Mouse (Mus musculus): ENCODE measurements around the gene Slc4a1ap.

DNA sequence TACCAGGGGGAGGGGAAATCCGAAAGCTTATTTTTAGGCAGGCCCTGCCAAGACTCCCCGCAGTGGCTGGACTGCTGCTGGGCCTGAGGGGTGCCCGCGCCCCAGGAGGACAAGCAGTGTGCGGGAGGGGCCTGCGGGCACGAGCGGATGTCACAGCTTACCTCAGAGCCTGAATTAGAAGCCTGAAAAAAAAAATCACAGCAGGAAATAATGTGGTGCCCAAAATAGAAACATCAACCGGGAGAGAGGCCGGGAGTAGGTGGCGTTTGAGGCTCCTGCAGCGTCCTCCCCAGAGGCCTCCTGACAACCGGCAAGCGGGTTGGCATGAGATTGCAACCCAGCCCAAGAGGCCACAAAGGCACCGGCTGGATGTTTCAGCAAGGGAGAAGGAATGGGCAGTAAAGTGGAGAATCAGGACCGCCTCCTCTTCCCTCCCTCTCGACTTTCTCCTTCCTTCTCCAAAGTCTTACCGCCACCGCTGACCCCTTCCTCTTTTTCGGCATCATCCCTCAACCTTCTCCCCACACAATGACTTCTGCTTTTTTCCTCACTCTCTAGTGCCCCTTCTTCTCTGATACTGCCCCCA lies 44.3 kb downstream of the Slc4a1ap start:
- TF ChIP-seq GATA1 (IDR thresholded peaks at IDR 0.05; ENCODE audit: borderline replicate concordance, low read length) (no peak), CTCF (IDR thresholded peaks at IDR 0.05; ENCODE audit: low read depth, low read length) (no peak), TAL1 (conservative IDR thresholded peaks at IDR 0.05; ENCODE audit: low read depth, low read length) (no peak)
